Mouse (Mus musculus) midbrain, embryonic 10.5 days (tissue): ENCODE measurements around the gene Ppm1m. TPM values are rescaled to one million over a fixed set of nuclear protein-coding genes. Genes with fewer than 3 reads are reported as not detected.

ENCODE experiments used
- DNase-seq: peaks from one replicate; pipeline ENCODE4 v3.0.0-alpha.2; 2017; ENCODE audit warnings: low spot score
- H3K27ac ChIP-seq: fragments of 300-500 bp; sonication (generic); replicated peaks from 2 replicates; pipeline ENCODE4 v1.5.1; 2016; ENCODE audit warnings: mild to moderate bottlenecking
- H3K27me3 ChIP-seq: fragments of 300-500 bp; sonication (generic); 2 replicates; pipeline ENCODE4 v1.6.1; 2016; ENCODE audit warnings: low read depth, mild to moderate bottlenecking; ENCODE audit not compliant: poor library complexity, severe bottlenecking
- H3K36me3 ChIP-seq: fragments of 300-500 bp; sonication (generic); 2 replicates; pipeline ENCODE4 v1.6.1; 2016; ENCODE audit warnings: mild to moderate bottlenecking, moderate library complexity
- H3K4me1 ChIP-seq: fragments of 300-500 bp; sonication (generic); 2 replicates; pipeline ENCODE4 v1.6.1; 2016
- H3K4me3 ChIP-seq: fragments of 300-500 bp; sonication (generic); 2 replicates; pipeline ENCODE4 v1.5.1; 2016; ENCODE audit warnings: mild to moderate bottlenecking, moderate library complexity
- H3K9me3 ChIP-seq: fragments of 300-500 bp; sonication (generic); replicated peaks from 2 replicates; pipeline ENCODE4 v1.6.1; 2016; ENCODE audit warnings: mild to moderate bottlenecking
- WGBS: fragments of 180-500 bp; shearing (Covaris S2); methylation state at CpG from one replicate; pipeline ENCODE4 v1.1.7; 2016; 5-methylcytosine and 5-hydroxymethylcytosine counted together
- polyA plus RNA-seq: library from polyadenylated mRNA; unstranded; fragments of >200 nt; fragmentation: Nextera tagmentation; extraction: Ambion mirVana; gene quantifications from 2 replicates; pipeline ENCODE4 v1.2.1, GENCODE M21; 2016

Ppm1m gene
- 46.2 and 52.1 TPM in 2 replicates for polyA plus RNA-seq

DNA sequence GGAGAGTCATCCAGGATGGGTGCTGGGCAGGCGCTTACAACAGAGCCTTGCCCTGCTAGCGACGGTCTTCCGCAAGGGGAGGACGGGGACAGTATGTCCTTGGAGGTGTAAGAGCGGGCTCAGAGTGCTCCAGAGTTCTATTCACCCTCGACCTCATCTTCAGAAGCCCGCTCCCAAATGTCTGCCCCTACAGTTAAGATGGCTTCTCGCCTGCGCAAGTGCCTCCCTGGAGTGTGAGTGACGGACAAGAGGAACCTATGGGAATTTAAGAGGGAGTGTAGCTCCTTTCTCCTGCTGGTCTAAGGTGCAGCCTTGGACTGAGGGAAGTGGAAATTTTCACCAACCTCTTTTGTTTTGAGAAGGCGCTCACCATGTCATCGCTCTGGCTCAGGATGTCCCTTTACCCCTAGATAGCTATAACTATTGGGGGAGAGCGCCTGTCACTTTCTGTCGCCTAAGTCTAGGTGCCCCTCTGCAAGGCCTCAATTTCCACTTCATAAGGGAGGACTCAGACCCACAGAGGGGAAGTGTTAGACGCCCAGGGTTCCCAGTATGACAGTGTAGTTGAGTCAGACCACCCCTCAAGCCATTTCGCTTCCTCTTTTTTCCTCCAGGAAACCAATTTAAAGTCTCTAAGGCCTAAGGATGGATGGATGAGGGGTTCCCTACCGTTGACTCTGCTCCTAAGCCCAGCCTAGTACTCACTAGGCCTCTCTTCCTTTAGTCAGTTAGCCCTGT lies at the start of gene Ppm1m:
Gene Ppm1m (minus strand): TSS at position 212 of the 738 bp plus-strand sequence.
- Histone ChIP-seq H3K27me3 (peaks cover 8% of the 10 kb centered on the region; the same call in 1 of the 2 replicates), H3K4me3 (peak within 1 kb of the TSS; percentile 77), H3K4me1 (peaks cover 68% of the 10 kb centered on the region), H3K27ac (peak within 1 kb of the TSS; percentile 90), H3K9me3 (no peaks in the 10 kb centered on the region), H3K36me3 (peaks cover 31% of the 10 kb centered on the region)
- no peak for DNase-seq
- 38% methylated on average over 18 of the region's 18 CpGs for WGBS

DNA sequence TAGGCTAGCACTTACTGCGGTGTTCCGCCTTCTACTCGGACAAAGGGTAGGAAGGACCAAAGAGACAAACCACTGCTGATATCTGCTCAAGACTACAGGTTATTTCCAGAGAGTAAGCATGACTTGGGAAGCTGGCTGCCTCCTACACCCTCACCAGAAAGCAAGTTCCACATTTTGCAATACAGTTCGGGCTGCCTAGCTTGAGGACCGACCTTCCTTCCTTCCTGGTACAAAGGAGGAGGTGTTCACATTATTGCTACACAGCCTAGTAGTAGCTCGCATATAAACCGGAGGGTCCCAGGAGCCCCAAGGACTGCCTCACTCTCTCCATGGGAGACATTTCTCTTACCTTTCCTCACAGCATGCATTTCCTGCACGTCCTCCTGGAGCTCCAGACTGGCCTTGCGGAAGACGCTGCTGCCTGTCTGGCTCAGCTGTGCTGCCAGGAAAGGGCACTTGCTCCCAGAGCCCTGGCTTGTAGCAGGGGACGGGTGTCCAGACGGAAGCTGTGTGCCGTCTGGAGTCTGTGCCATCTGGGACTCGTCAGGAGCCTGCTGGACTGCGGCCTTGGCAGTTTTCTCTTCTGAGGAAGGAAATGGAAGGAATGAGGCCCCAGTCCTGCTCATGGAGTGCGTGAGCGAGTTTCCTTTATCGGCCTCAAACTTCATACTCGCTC lies 43.4 kb upstream of the Ppm1m start:
- 87% methylated on average over 19 of the region's 19 CpGs for WGBS
- H3K4me3 ChIP-seq, result no peak overlapping the region
- DNase-seq, result no peak
- H3K9me3 ChIP-seq, result no peaks in the 10 kb centered on the region
- peaks cover 61% of the 10 kb centered on the region for H3K36me3 ChIP-seq
- H3K27me3 ChIP-seq, result no peaks in the 10 kb centered on the region
- H3K4me1 ChIP-seq, result peaks cover 21% of the 10 kb centered on the region
- H3K27ac ChIP-seq, result no peak overlapping the region

DNA sequence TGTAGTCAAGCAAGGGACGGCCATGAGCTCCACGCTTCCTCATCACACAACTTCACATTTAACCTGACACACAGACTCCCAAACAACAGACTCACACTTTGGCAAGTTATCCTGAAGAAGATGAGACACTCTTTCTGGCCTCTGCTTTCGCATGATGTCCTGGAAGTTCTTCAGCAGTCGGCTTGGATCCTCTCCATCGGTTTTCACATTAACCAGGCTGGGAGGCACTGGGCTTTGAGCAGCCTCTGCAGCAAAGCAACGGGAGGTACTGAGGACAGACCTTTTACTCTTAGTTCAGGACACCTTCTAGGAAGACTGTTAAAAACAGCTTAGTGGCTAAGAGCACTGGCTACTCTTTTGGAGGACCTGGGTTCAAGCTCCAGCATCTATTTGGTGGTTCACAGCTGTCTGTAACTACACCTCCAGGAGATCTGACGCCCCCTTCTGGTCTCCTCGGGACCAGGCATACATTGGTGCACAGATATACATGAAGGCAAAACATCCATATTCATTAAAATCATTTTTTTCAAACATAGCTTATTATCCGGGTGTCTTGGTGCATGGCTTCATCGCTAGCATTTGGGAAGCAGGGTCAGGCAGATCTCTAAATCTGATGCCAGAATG lies 42.1 kb upstream of the Ppm1m start:
- no peak for DNase-seq
- Histone ChIP-seq H3K9me3 (no peaks in the 10 kb centered on the region), H3K4me1 (peaks cover 9% of the 10 kb centered on the region), H3K27me3 (no peaks in the 10 kb centered on the region), H3K36me3 (peaks cover 74% of the 10 kb centered on the region), H3K27ac (no peak overlapping the region), H3K4me3 (no peak overlapping the region)
- 90% methylated on average over 10 of the region's 10 CpGs for WGBS

DNA sequence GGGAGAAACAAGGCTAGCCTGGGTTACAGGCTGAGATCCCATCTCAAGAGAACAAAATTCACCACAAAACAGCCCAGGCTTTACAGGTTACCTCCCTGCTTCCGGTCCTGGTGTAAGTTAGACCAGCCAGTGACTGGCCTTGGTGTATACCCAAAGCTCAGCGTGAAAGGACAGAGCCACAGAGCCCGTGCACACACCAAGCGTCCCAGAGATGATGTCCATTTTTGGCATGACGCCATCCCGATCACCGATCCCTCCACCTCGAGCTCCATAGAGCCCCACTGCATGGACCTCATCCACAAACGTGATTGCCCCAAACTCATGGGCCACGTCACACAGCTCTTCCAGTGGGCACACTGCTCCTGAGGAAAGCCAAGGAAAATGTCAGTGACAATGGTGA lies 38.3 kb upstream of the Ppm1m start:
- H3K36me3 ChIP-seq, result peaks cover 100% of the 10 kb centered on the region
- H3K9me3 ChIP-seq, result no peaks in the 10 kb centered on the region
- H3K4me3 ChIP-seq, result no peak overlapping the region
- DNase-seq, result no peak
- 96% methylated on average over 10 of the region's 10 CpGs for WGBS
- H3K27me3 ChIP-seq, result no peaks in the 10 kb centered on the region
- H3K4me1 ChIP-seq, result no peaks in the 10 kb centered on the region; the same call in 1 of the 2 replicates
- no peak overlapping the region for H3K27ac ChIP-seq

DNA sequence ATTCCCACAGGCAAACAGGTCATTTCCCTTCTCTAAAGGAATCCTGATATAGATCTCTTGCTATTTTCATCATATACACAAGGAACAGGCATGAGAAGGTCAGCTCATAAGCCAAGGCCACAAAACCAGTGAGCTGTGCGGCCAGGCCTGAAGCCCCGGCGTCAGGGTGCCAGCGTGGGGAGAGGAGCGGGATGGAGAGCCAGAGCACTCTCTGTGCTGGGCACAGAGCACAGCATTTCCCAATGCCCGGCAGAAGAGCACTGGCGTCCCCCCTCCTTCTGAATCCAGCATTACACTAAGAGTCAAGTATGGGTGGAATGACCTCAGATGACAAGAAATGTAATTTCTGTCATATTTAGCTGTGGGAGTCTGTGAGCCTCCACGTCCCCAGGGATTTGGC lies 37.9 kb upstream of the Ppm1m start:
- 83% methylated on average over 8 of the region's 8 CpGs for WGBS
- Histone ChIP-seq H3K27ac (no peak overlapping the region), H3K9me3 (no peaks in the 10 kb centered on the region), H3K4me1 (no peaks in the 10 kb centered on the region), H3K27me3 (no peaks in the 10 kb centered on the region), H3K36me3 (peaks cover 100% of the 10 kb centered on the region), H3K4me3 (no peak overlapping the region)
- DNase-seq, result no peak

DNA sequence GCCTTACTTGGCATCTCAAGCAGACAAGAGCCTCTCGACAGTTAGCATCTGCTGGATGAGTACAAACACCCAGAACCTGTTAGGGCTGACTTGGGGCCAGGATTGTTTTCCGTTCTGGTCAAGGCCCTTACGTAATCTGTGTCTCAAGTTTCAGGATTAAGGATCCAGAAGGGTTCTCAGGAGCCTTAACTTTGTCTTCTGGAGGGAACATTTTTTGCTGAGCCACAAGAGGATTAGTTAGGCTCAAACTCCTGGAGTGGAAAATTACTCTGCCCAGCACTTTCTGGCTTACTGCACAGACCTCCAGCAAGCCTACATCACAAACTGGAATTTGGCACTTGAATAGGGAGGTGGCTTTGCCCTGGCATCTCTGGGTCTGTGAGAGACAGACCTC lies 37.3 kb upstream of the Ppm1m start:
- peaks cover 98% of the 10 kb centered on the region for H3K36me3 ChIP-seq
- no peak for DNase-seq
- no peak overlapping the region for H3K27ac ChIP-seq
- WGBS, result 73% methylated on average over 3 of the region's 3 CpGs
- no peak overlapping the region for H3K4me3 ChIP-seq
- no peaks in the 10 kb centered on the region for H3K27me3 ChIP-seq
- no peaks in the 10 kb centered on the region for H3K9me3 ChIP-seq
- 0 out of 2 replicates have a peak, but pooled peaks cover under 1% of the 10 kb centered on the region for H3K4me1 ChIP-seq

DNA sequence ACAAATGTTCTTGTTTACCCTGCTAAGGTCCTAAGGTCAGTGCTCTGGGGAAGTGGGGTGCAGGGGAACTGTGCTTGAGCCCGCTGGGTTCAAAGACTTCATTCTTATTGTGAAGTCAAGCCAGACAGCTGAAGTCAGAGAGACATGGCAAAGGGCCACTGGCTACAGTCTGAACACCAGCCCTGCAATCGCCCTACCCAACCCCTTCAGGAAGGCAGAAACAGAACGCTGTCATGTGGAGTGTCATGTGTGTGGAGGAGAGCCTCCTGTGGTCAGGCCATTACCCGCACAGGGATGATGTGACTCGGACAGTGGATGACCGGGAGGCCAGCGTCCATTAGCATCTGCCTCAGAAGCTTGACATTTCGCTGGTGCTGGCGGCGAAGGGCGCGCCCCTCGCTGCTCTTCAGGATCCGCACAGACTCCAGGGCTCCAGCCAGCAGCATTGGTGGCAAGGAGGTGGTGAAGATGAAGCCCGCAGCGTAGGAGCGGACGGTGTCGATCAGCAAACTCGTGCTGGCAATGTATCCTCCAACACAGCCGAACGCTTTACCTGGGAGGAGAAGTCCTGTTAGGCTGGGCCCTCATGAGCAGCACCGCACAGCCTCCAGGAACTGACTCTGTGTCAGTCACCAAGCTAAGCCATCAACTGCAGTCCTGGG lies 36.7 kb upstream of the Ppm1m start:
- H3K27ac ChIP-seq, result no peak overlapping the region
- H3K27me3 ChIP-seq, result no peaks in the 10 kb centered on the region
- no peak for DNase-seq
- 0 out of 2 replicates have a peak, but pooled peaks cover 4% of the 10 kb centered on the region for H3K4me1 ChIP-seq
- H3K36me3 ChIP-seq, result peaks cover 93% of the 10 kb centered on the region
- 91% methylated on average over 23 of the region's 23 CpGs for WGBS
- H3K4me3 ChIP-seq, result no peak overlapping the region
- no peaks in the 10 kb centered on the region for H3K9me3 ChIP-seq

DNA sequence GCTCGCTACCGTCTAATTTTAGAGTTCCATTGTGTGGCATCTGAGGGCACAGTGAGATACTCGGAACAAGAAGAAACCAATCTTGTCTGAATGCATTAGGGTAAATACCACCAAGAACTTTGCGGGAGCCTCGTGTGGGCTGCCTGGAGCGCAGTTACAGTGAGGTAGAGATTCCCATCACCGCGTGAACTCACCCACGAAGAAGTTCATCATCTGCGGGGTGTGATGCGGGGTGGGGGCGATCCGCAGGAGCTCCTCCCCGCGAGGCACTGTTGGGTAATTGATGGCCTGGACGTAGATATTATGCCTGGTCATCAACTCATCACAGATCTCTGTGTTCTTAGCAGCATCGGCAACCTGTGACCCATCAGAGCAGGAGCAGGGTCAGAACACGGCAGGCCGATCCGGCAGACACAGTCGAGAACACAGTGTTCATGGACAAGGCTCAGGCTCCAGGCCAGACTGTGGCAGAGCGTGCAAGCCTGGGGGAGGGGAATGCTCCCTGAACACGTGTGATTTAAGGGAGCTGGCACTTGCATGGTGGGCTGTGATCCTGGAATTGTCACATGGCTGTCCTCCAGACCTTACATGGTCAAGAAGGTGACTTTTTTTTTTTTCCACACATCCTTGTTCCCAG lies 35.8 kb upstream of the Ppm1m start:
- 96% methylated on average over 23 of the region's 23 CpGs for WGBS
- H3K36me3 ChIP-seq, result peaks cover 83% of the 10 kb centered on the region

DNA sequence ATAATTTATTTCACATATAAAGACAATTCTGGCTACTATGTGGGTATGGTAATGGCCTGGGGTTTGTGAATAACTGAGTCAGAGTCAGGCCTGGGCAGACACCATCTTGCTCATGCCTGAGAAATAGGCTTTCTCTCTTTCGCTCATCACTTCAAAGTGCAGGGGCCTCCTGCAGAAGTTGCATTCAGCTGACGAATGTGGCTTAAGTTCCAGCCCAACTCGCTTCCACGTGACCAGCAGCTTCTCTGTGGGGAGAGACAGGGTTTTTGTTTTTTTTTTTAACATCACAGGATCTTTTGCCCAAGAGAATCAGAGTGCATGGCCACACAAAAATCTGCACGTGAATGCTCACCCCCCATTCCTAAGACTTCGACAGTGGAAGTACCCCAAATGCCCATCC lies 34.4 kb upstream of the Ppm1m start:
- no peaks in the 10 kb centered on the region for H3K9me3 ChIP-seq
- no peak overlapping the region for H3K4me3 ChIP-seq
- 86% methylated on average over 6 of the region's 6 CpGs for WGBS
- no peaks in the 10 kb centered on the region for H3K27me3 ChIP-seq
- no peak for DNase-seq
- 0 out of 2 replicates have a peak, but pooled peaks cover 4% of the 10 kb centered on the region for H3K4me1 ChIP-seq
- no peak overlapping the region for H3K27ac ChIP-seq
- H3K36me3 ChIP-seq, result peaks cover 69% of the 10 kb centered on the region

More for the DNA sequence above, 35.8 kb upstream of the Ppm1m start:
- Histone ChIP-seq H3K27ac (no peak overlapping the region), H3K9me3 (no peaks in the 10 kb centered on the region), H3K4me1 (0 out of 2 replicates have a peak, but pooled peaks cover 4% of the 10 kb centered on the region), H3K27me3 (no peaks in the 10 kb centered on the region), H3K4me3 (no peak overlapping the region)
- no peak for DNase-seq

DNA sequence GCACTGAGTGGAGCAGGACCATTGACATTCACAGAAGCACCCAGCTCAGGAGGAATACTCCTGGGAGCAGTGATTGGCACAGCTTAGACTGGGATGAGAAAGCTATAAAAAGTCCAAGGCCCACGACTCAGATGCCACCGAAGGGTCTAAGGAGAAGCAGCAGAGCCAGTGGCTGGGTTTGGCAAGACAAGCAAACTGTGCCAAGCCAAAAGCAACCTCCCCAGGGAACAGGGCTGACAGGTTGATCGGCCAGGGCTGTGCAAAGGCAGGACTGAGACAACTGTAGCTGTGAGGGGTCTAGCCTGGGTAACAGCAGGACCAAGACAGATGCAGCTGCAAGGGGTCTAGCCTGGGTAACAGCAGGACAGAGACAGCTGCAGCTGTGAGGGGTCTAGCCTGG lies 33.4 kb upstream of the Ppm1m start:
- Histone ChIP-seq H3K9me3 (no peaks in the 10 kb centered on the region), H3K4me1 (0 out of 2 replicates have a peak, but pooled peaks cover 4% of the 10 kb centered on the region)

DNA sequence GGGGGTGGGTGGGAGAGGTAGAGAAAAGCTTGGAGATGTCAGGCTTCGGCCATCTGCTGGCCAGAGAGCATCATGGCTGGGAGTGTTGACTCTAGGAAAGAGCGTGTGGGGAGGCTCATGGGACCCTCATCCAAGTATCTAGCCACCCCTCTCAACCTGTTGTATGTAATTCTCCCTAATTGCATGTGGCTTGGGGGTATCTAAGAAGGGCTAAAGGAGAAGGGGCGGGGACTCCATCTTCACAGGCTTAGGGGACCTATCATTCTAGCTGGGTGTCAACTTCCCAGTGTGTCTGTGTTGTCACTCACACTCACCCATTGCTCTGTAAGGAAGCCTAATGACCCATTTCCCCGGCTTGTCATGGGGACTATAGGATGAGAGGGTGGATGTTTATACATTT lies 32.3 kb upstream of the Ppm1m start:
- H3K9me3 ChIP-seq, result no peaks in the 10 kb centered on the region
- H3K36me3 ChIP-seq, result peaks cover 48% of the 10 kb centered on the region
- 83% methylated on average over 4 of the region's 4 CpGs for WGBS
- H3K27ac ChIP-seq, result no peak overlapping the region
- no peak overlapping the region for H3K4me3 ChIP-seq
- no peak for DNase-seq
- peaks cover 6% of the 10 kb centered on the region for H3K4me1 ChIP-seq
- peaks cover 7% of the 10 kb centered on the region; the same call in 1 of the 2 replicates for H3K27me3 ChIP-seq

More for the DNA sequence above, 33.4 kb upstream of the Ppm1m start:
- no peaks in the 10 kb centered on the region for H3K27me3 ChIP-seq
- H3K4me3 ChIP-seq, result no peak overlapping the region
- WGBS, result 90% methylated on average over 3 of the region's 3 CpGs
- no peak overlapping the region for H3K27ac ChIP-seq
- H3K36me3 ChIP-seq, result peaks cover 59% of the 10 kb centered on the region
- DNase-seq, result no peak

DNA sequence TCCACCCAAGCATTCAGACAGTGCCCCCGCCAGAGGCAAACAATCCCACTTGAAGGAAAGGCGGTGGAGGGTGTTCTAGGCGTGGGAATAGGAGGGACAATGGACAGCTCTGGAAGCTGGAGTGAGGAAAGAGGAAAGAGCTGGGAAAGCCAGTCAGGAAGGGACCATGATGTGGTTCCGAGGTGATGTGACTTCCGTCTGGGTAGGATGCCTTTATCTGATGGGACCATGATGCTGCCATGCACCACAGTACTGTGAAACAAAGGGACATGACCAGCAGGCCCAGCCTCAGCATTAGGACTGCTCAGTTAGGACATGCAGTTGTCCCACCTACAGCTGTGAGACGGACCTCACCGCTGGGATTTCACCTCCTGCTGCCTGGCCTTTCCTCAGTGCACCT lies 31.7 kb upstream of the Ppm1m start:
- Histone ChIP-seq H3K27me3 (peaks cover 13% of the 10 kb centered on the region; the same call in 1 of the 2 replicates), H3K4me1 (peaks cover 12% of the 10 kb centered on the region), H3K4me3 (no peak overlapping the region), H3K36me3 (peaks cover 42% of the 10 kb centered on the region), H3K9me3 (no peaks in the 10 kb centered on the region), H3K27ac (no peak overlapping the region)
- no peak for DNase-seq
- 84% methylated on average over 7 of the region's 7 CpGs for WGBS
